Comparison of ENCODE assay signal across 21 mouse cellular contexts in the genomic region with DNA sequence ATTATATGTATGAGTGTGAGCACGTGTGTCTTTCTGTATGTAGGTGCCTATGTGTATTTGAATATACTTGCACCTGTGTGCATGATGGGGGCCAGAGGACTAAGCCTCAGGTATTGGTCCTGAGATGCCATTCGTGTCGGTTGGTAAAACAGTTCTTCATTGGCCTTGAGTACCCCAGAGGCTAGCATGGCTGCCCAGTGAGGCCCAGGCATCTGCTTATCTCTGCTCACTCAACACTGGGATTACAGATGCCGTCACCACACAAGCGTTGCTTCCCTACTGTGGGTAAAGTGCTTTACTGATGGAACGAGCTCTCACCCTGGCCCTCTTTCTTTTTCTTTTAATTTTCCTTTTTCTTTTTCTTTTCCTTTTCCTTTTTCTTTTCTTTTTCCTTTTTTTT.
DNase-seq lines count a peak whose midpoint lies in the region; ATAC-seq and TF ChIP-seq lines count a peak whose summit lies in the region.
"Had no signal": no experiment of that assay in that cellular context is flagged by ENCODE, and none has a peak within 500 bp of the region (broad histone marks: within the 10 kb centered on the region; RNA-seq: fewer than 3 reads in every experiment).

No protein-coding gene starts in this region.

- no peak for TF ChIP-seq CTCF in heart, postnatal 0 days (IDR thresholded peaks at IDR 0.05; ENCODE audit: low read depth)
- TF ChIP-seq CTCF in testis, adult 2 months (IDR thresholded peaks at IDR 0.05; ENCODE audit: control insufficient read depth, insufficient read depth, insufficient replicate concordance, low read depth, low read length) = no peak

- H3K4me2 ChIP-seq in heart, embryonic 15.5 days = no peak overlapping the region
- H3K4me2 ChIP-seq in heart, postnatal 0 days (ENCODE audit: low read depth, low read length) = no peak overlapping the region
- H3K4me2 ChIP-seq: embryonic facial prominence, embryonic 12.5 days; forebrain, embryonic 13.5 days; forebrain, embryonic 15.5 days had no signal

- H3K4me1 ChIP-seq in heart, embryonic 15.5 days (replicated peaks) = peaks cover 9% of the 10 kb centered on the region; the same call in 1 of the 2 replicates
- peaks cover 32% of the 10 kb centered on the region for H3K4me1 ChIP-seq in heart, embryonic 10.5 days
- H3K4me1 ChIP-seq in heart, postnatal 0 days (ENCODE audit: control insufficient read depth, insufficient read depth) = peaks cover 5% of the 10 kb centered on the region; the same call in 1 of the 2 replicates
- H3K4me1 ChIP-seq in testis, adult 2 months (ENCODE audit: control insufficient read depth, insufficient read depth, low read length) = no peaks in the 10 kb centered on the region; the same call in 1 of the 2 replicates
- H3K4me1 ChIP-seq: embryonic facial prominence, embryonic 12.5 days; forebrain, embryonic 13.5 days; forebrain, embryonic 15.5 days had no signal

- TF ChIP-seq EP300 in heart, postnatal 0 days (IDR thresholded peaks at IDR 0.05; ENCODE audit: low read depth) = no peak

- intact Hi-C loops in heart, postnatal 36 days (cut with DNase I) = no loop called here

- no peak overlapping the region for H3K9ac ChIP-seq in heart, embryonic 15.5 days
- H3K9ac ChIP-seq in heart, postnatal 0 days (replicated peaks; ENCODE audit: low read depth, low read length) = no peak overlapping the region
- H3K9ac ChIP-seq: embryonic facial prominence, embryonic 12.5 days; forebrain, embryonic 13.5 days; forebrain, embryonic 15.5 days had no signal

- DNase-seq in heart, adult 11 months = peak; percentile 87
- no peak for DNase-seq in heart, postnatal 36 days
- DNase-seq in heart, embryonic 10.5 days (ENCODE audit: low spot score) = no peak
- DNase-seq in heart, postnatal 0 days (ENCODE audit: low spot score) = no peak
- no peak for DNase-seq in heart, adult 18-20 months
- no peak for DNase-seq in testis, postnatal 10 days (ENCODE audit: low spot score)
- DNase-seq: adrenal gland, adult 2 months; adrenal gland, postnatal 10 days; adrenal gland, postnatal 25 days; B cell, adult 2 months; cerebellum, adult 11-12 months; cerebellum, adult 2 months; cerebellum, adult 9-10 months; cerebellum, postnatal 10 days; cerebellum, postnatal 25 days had no signal

- 36% methylated on average over 6 of the region's 6 CpGs for WGBS in heart, embryonic 15.5 days
- WGBS in heart, embryonic 10.5 days = 35% methylated on average over 6 of the region's 6 CpGs
- WGBS in heart, postnatal 0 days = 41% methylated on average over 6 of the region's 6 CpGs

- H3K9me3 ChIP-seq in heart, embryonic 15.5 days (replicated peaks) = no peaks in the 10 kb centered on the region
- H3K9me3 ChIP-seq in heart, embryonic 10.5 days = no peaks in the 10 kb centered on the region
- H3K9me3 ChIP-seq in heart, postnatal 0 days (replicated peaks; ENCODE audit: control insufficient read depth, low read length) = no peaks in the 10 kb centered on the region
- H3K9me3 ChIP-seq: embryonic facial prominence, embryonic 10.5 days; embryonic facial prominence, embryonic 12.5 days; forebrain, embryonic 13.5 days; forebrain, embryonic 15.5 days had no signal

- H3K36me3 ChIP-seq in heart, embryonic 15.5 days = no peaks in the 10 kb centered on the region
- H3K36me3 ChIP-seq in heart, embryonic 10.5 days = no peaks in the 10 kb centered on the region
- no peaks in the 10 kb centered on the region for H3K36me3 ChIP-seq in heart, postnatal 0 days (replicated peaks; ENCODE audit: control insufficient read depth, insufficient read depth, low read length)
- no peaks in the 10 kb centered on the region for H3K36me3 ChIP-seq in testis, adult 2 months (ENCODE audit: control insufficient read depth, insufficient read depth, low read length)
- H3K36me3 ChIP-seq: embryonic facial prominence, embryonic 10.5 days; embryonic facial prominence, embryonic 12.5 days; forebrain, embryonic 15.5 days had no signal

- ATAC-seq in heart, embryonic 15.5 days (replicated peaks; ENCODE audit: insufficient number of reproducible peaks, insufficient read depth, low FRiP score, low read depth) = 0 out of 2 replicates have a peak, but pooled peaks have one; percentile 37
- ATAC-seq in heart, postnatal 0 days (ENCODE audit: insufficient read depth, low read depth) = peak; percentile 58; the same call in 1 of the 2 replicates
- ATAC-seq: forebrain, embryonic 13.5 days; forebrain, embryonic 15.5 days had no signal

- no peak for TF ChIP-seq POLR2A in testis, adult 2 months (IDR thresholded peaks at IDR 0.05; ENCODE audit: control insufficient read depth, low read depth, low read length)

- H3K4me3 ChIP-seq in heart, embryonic 15.5 days = no peak overlapping the region
- H3K4me3 ChIP-seq in heart, embryonic 10.5 days = no peak overlapping the region
- no peak overlapping the region for H3K4me3 ChIP-seq in heart, postnatal 0 days (ENCODE audit: low read depth, low read length)
- peak overlapping the region; percentile 10; the same call in 1 of the 2 replicates for H3K4me3 ChIP-seq in testis, adult 2 months (ENCODE audit: control insufficient read depth, low read depth, low read length)
- H3K4me3 ChIP-seq: embryonic facial prominence, embryonic 10.5 days; embryonic facial prominence, embryonic 12.5 days; forebrain, embryonic 13.5 days; forebrain, embryonic 15.5 days had no signal

- H3K27ac ChIP-seq in heart, embryonic 15.5 days = no peak overlapping the region
- H3K27ac ChIP-seq in heart, embryonic 10.5 days = no peak overlapping the region
- H3K27ac ChIP-seq in heart, postnatal 0 days (ENCODE audit: low read depth) = no peak overlapping the region
- H3K27ac ChIP-seq in testis, adult 2 months (ENCODE audit: control insufficient read depth, insufficient read depth, low read depth, low read length) = no peak overlapping the region
- H3K27ac ChIP-seq: embryonic facial prominence, embryonic 10.5 days; embryonic facial prominence, embryonic 12.5 days; forebrain, embryonic 13.5 days; forebrain, embryonic 15.5 days had no signal

- H3K27me3 ChIP-seq in heart, embryonic 15.5 days = peaks cover 11% of the 10 kb centered on the region; the same call in 1 of the 2 replicates
- peaks cover 21% of the 10 kb centered on the region for H3K27me3 ChIP-seq in heart, embryonic 10.5 days (ENCODE audit: insufficient read depth, poor library complexity, severe bottlenecking)
- H3K27me3 ChIP-seq in heart, postnatal 0 days (ENCODE audit: control insufficient read depth, insufficient read depth, low read length) = no peaks in the 10 kb centered on the region
- H3K27me3 ChIP-seq in testis, adult 2 months (ENCODE audit: control insufficient read depth, insufficient read depth, low read length) = no peaks in the 10 kb centered on the region
- H3K27me3 ChIP-seq: embryonic facial prominence, embryonic 12.5 days; forebrain, embryonic 15.5 days had no signal
